Mouse (Mus musculus) thymus, postnatal 14 days (tissue): ENCODE measurements around the gene Pakap.

ENCODE experiments used
- DNase-seq: peaks from one replicate; pipeline ENCODE4 v3.0.0; 2021

Gene Pakap

GRCm38 (mm10) chr4:57722296-57722695 is 154.3 kb downstream of the Pakap start:
- DNase-seq, result no peak

DNA sequence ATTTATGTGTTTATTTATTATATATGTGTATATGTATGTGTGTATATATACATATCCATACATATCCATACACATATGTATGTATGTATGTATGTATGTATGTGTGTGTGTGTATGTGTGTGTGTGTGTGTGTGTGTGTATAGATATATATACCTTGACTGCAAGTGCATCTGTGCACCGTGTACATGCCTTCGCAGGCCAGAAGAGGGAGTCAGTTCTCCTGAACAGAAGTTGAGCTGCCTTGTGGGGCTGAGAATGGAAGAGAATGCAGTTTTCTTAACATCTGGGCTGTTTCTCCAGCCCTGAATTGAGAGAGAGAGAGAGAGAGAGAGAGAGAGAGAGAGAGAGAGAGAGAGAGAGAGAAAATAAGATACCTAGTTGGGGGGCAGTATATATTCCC is 155.7 kb downstream of the Pakap start:
- peak; percentile 53 for DNase-seq

DNA sequence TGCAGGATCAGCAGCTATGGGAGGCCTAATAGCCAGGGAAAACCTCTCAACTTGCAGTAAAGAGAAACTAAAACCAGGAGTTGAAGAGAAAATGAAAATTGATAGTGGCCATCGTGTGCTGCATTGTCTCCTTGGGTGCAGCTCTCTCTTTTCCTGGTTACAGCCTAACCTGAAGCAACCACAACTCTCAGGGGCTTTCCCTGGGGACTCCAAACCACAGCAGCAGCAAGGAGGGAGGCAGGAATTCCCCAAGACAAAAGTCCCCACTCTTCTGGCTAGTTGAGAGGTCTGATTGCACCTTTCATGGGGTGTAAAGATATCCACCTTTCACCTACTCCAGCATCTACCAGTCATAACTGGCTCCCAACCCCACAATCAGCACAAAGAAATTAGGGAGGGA is 157.6 kb downstream of the Pakap start:
- no peak for DNase-seq

GRCm38 (mm10) chr4:57728611-57729183 is 160.7 kb downstream of the Pakap start:
- DNase-seq, result no peak

GRCm38 (mm10) chr4:57730047-57730446 is 162.1 kb downstream of the Pakap start:
- no peak for DNase-seq

GRCm38 (mm10) chr4:57730801-57731598 is 163.0 kb downstream of the Pakap start:
- no peak for DNase-seq

GRCm38 (mm10) chr4:57732351-57732750 is 164.4 kb downstream of the Pakap start:
- no peak for DNase-seq

- DNase-seq, result no peak
Observed at GRCm38 (mm10) chr4:57733445-57733844, 165.5 kb downstream of the Pakap start.

- DNase-seq, result no peak
Observed at GRCm38 (mm10) chr4:57735426-57735825, 167.4 kb downstream of the Pakap start.

- no peak for DNase-seq
Observed at GRCm38 (mm10) chr4:57738856-57739552, 171.0 kb downstream of the Pakap start.

DNA sequence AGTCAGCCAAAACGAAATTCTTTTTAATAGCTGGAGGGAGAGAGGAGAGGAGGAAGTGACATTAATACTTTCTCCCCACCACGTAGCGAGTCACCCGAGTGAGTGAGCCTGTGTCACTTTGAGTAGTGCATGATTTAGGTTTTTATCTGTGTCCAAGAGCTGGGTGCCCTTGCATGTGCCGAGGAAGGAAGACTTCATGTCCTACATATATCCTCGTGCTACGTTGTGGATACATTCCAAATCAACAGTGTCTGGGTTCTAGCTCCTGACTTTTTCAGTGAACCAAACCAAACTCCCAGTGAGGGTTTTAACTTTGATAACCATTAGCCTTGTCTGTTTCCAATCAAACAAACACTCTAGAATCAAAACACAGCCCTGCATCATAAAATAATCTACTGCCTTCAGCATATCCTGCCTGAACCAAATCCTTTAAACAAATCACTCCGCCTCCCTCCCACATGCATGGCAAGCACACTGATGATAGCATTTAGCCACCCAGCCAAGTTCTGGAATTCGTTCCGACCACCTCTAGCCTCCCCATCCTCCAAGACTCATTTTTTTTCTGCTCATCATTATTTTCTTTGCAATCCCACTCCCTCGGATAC is 175.4 kb downstream of the Pakap start:
- DNase-seq, result no peak

DNA sequence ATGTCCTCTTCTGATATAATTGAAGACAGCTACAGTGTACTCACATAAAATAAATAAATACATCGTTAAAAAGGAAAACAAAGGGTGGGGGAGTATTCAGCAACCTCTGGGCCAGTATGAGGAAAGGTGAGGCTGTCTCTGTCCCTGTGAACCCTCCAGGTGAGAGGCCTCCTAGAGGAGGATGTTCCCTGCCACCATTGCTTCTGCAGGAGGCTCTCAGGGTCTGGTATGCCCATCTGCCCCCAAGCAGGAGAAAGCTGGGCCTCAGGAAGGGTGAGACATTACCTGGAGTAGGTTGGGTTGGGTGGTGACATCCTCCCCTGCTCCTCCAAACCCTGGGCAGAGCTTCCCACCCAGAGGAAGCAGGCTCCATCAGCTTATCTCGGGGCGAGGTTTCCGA is 182.7 kb downstream of the Pakap start:
- no peak for DNase-seq

- DNase-seq, result no peak
Observed at GRCm38 (mm10) chr4:57751054-57751453, 183.1 kb downstream of the Pakap start.

DNA sequence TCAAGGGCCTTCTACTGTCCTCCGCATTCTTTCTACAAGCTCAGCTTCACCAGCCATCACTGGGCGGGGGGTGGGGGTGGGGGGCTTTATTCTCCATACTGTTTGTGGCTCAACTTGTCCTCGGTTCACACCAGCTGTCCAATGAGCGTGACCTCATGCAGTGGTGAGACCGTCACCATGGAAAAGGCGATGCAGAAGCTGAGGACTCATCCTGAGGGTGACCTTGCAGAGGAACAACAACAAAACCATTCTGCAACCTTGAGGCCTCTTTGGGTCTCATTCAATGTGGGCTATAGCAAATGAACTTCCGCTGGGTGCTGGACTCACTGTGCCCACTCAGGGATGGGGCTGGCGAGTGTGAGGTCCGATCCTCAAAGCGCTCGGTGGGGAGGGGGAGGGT is 183.6 kb downstream of the Pakap start:
- no peak for DNase-seq

DNA sequence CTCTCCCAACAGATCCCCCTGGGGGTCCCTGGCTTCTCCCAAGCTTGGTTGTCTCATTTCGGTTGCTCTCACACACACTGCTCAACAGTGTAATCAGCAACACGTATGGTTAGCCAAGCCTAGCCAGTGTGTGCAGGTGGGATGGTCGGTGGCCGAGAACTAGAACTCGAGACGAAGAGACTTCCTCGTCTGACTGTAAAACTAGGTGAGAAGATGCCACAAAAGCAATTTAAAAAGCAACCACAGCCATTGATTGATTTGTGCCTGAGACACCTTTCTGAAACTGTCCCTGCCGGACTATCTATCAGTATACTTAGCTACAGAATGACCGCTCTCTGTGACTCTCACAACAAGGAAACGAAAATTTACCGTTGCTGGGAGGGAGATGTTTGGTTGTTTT is 187.1 kb downstream of the Pakap start:
- DNase-seq, result no peak

- DNase-seq, result no peak
Observed at GRCm38 (mm10) chr4:57757997-57758396, 190.0 kb downstream of the Pakap start.

- DNase-seq, result no peak
Observed at GRCm38 (mm10) chr4:57762424-57762823, 194.4 kb downstream of the Pakap start.

DNA sequence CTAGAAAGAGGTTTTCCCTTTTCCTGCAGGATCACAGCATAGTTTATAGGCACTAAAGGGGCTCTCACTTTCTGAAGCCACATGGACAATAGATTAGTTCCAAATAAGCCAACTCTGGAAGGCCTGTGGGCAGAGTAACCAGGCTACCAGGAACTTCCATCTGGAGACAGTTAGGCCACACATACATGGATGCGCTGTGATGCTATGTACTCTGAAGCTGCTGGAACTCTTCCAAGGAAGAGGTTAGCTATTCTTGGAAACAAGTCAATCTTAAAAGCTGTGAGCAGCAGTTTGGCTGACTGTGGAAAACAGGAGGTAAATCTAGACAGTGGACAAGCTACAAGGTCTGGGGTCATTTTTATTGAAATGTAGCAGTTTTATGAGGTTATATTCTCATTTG is 196.4 kb downstream of the Pakap start:
- no peak for DNase-seq

DNA sequence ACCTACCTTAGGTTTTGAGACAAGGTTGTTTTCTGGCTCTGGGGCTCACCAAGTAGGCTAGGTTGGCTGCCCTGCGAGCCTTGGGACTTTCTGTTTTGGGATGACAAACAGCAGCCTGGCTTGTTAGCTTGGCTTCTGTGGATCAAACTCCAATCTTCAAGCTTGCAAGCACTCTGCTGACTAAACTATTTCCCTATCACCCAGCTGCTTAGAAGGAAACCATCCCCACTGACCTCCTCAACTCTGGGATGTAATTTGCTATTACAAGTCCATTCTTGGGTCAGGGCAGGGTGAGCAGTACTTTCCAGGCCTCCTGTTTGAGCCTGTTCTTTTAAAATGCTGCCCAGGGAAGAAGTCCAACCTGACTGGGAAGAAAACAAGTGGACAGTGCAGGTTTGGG is 196.9 kb downstream of the Pakap start:
- DNase-seq, result no peak

GRCm38 (mm10) chr4:57765806-57766205 is 197.8 kb downstream of the Pakap start:
- DNase-seq, result no peak

GRCm38 (mm10) chr4:57769007-57769406 is 201.0 kb downstream of the Pakap start:
- no peak for DNase-seq

DNA sequence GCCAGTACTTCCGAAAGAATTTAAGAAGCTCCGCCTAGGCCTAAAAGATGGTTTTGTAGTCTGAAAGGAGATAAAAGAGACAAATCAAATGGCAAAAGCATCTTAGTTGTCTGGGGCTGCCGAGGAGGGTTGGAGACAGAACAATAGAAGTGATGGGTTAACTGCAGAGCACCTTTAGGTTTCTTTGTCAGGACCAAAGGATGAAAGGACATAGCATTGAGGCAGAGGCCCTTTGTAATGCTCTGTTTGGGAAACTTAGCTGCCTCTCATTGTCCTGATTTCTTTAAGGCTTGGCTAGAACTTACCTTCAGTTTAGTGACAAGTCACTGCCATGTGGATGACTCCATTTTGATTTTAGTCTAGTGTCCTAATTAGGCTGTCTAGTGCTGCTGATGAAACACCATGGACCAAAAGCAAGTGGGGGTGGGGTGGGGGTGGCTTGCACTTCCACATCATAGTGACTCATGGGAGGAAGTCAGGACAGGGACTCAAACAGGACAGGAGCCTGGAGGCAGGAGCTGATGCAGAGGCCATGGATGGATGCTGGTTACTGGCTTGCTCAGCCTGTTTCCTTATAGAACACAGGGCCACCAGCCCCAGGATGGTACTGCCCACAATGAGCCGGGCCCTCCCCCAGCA is 202.3 kb downstream of the Pakap start:
- no peak for DNase-seq

DNA sequence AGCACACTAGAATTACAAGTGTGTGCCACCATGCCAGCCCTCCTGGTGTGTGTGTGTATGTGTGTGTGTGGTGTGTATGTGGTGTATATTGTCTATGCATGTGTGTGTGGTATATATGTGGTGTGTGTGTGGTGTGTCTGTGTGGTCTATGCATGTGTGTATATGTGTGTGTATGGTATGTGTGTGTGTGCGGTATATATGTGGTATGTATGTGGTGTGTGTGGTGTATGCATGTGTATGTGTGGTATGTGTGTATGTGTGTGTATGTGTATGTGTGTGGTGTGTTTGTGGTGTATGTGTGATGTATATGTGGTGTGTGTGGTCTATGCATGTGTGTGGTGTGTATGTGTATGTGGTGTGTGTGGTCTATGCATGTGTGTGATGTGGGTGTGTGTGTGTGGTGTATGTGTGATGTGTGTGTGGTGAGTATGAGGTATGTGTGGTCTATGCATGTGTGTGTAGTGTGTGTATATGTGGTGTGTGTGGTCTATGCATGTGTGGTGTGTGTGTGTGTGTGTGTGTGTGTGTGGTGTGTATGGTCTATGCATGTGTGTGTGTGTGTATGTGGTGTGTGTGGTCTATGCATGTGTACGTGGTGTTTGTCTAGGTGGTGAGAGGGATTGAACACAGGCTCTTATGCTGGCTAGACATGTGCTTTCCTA is 203.7 kb downstream of the Pakap start:
- DNase-seq, result no peak
